Mouse (Mus musculus) forelimb bud, embryonic 11.5 days (tissue): ENCODE data around the gene Wnt11.

ENCODE experiments used
- DNase-seq: peaks from one replicate; pipeline ENCODE4 v3.0.0-alpha.2; 2012; ENCODE audit warnings: low read depth, low spot score

Wnt11 gene

DNA sequence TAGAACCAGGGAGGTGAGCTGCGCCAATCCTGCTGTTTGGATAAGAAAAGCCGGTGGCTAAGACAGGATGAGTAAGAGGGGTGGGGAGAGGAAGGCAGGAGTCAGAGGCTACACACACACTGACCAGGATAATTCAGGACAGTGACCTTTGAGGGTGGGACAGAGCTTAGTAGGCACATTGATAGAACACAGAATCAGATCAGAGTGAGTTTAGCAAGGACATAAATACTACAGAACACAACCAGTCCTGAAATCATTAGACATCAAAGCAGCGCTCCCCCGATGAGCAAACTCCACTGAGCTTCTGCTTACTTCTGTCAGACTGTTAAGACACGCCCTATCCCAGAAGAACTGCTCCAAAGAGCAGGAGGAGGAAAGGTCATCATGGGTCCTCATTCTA, 69.0 kb downstream of the Wnt11 start:
- DNase-seq, result no peak
